Mouse (Mus musculus) stomach, embryonic 15.5 days (tissue): ENCODE results near the gene Mff. TPM values are rescaled to one million over a fixed set of nuclear protein-coding genes. Genes with fewer than 3 reads are reported as not detected.

Experiments used
- ATAC-seq: fragments of 200-750 bp; cut with Nextera tagmentation; 2 replicates; pipeline ENCODE4 v1.8.0; 2017; ENCODE audit warnings: low read depth, moderate number of reproducible peaks, moderate TSS enrichment; ENCODE audit not compliant: insufficient read depth, low FRiP score
- H3K27ac ChIP-seq: fragments of 300-500 bp; sonication (generic); 2 replicates; pipeline ENCODE4 v1.5.1; 2015; ENCODE audit warnings: mild to moderate bottlenecking, inconsistent platforms
- H3K27me3 ChIP-seq: fragments of 300-500 bp; sonication (generic); replicated peaks from 2 replicates; pipeline ENCODE4 v1.6.1; 2015; ENCODE audit warnings: inconsistent platforms
- H3K36me3 ChIP-seq: fragments of 300-500 bp; sonication (generic); 2 replicates; pipeline ENCODE4 v1.6.1; 2015; ENCODE audit warnings: inconsistent platforms
- H3K4me1 ChIP-seq: fragments of 300-500 bp; sonication (generic); 2 replicates; pipeline ENCODE4 v1.6.1; 2015; ENCODE audit warnings: inconsistent platforms
- H3K4me2 ChIP-seq: fragments of 300-500 bp; sonication (generic); 2 replicates; pipeline ENCODE4 v1.6.1; 2015; ENCODE audit warnings: mild to moderate bottlenecking, inconsistent platforms
- H3K4me3 ChIP-seq: fragments of 300-500 bp; sonication (generic); replicated peaks from 2 replicates; pipeline ENCODE4 v1.5.1; 2015; ENCODE audit warnings: inconsistent platforms
- H3K9ac ChIP-seq: fragments of 300-500 bp; sonication (generic); 2 replicates; pipeline ENCODE4 v1.6.1; 2015; ENCODE audit warnings: inconsistent platforms
- H3K9me3 ChIP-seq: fragments of 300-500 bp; sonication (generic); 2 replicates; pipeline ENCODE4 v1.6.1; 2016; ENCODE audit warnings: inconsistent platforms
- WGBS: fragments of 180-500 bp; shearing (Covaris S2); methylation state at CpG from one replicate; pipeline ENCODE4 v1.1.7; 2015; 5-methylcytosine and 5-hydroxymethylcytosine counted together
- polyA plus RNA-seq: library from polyadenylated mRNA; unstranded; fragments of >200 nt; fragmentation: Nextera tagmentation; extraction: Ambion mirVana; gene quantifications from 2 replicates; pipeline ENCODE4 v1.2.1, GENCODE M21; 2015

The Mff gene
- polyA plus RNA-seq, 1 experiment from 2014 or later: 175 TPM

GRCm38 (mm10) chr1:82772428-82772827 lies 47.7 kb downstream of the Mff start:
- Histone ChIP-seq H3K4me3 (no peak overlapping the region), H3K9ac (no peak overlapping the region), H3K4me2 (no peak overlapping the region), H3K27ac (no peak overlapping the region), H3K9me3 (no peaks in the 10 kb centered on the region), H3K4me1 (no peaks in the 10 kb centered on the region), H3K36me3 (no peaks in the 10 kb centered on the region), H3K27me3 (no peaks in the 10 kb centered on the region)
- WGBS: 81% methylated on average over 4 of the region's 4 CpGs
- ATAC-seq: peak; percentile 31; the same call in 1 of the 2 replicates

- ATAC-seq: no peak
- Histone ChIP-seq H3K27ac (no peak overlapping the region), H3K9me3 (no peaks in the 10 kb centered on the region), H3K9ac (no peak overlapping the region), H3K36me3 (no peaks in the 10 kb centered on the region), H3K27me3 (no peaks in the 10 kb centered on the region), H3K4me1 (no peaks in the 10 kb centered on the region), H3K4me3 (no peak overlapping the region), H3K4me2 (no peak overlapping the region)
- 71% methylated on average over 5 of the region's 5 CpGs for WGBS
Measured at GRCm38 (mm10) chr1:82773208-82773607, 48.5 kb downstream of the Mff start.

- Histone ChIP-seq H3K36me3 (no peaks in the 10 kb centered on the region), H3K4me1 (no peaks in the 10 kb centered on the region), H3K9me3 (no peaks in the 10 kb centered on the region), H3K4me3 (no peak overlapping the region), H3K4me2 (no peak overlapping the region), H3K27ac (no peak overlapping the region), H3K27me3 (no peaks in the 10 kb centered on the region), H3K9ac (no peak overlapping the region)
- WGBS: 92% methylated on average over 4 of the region's 4 CpGs
- no peak for ATAC-seq
Measured at GRCm38 (mm10) chr1:82775293-82775692, 50.6 kb downstream of the Mff start.

GRCm38 (mm10) chr1:82779388-82779966 lies 54.8 kb downstream of the Mff start:
- Histone ChIP-seq H3K27ac (no peak overlapping the region), H3K4me3 (no peak overlapping the region), H3K4me1 (no peaks in the 10 kb centered on the region), H3K4me2 (no peak overlapping the region), H3K9ac (no peak overlapping the region), H3K36me3 (no peaks in the 10 kb centered on the region), H3K9me3 (no peaks in the 10 kb centered on the region), H3K27me3 (no peaks in the 10 kb centered on the region)
- ATAC-seq: no peak
- WGBS: 77% methylated on average over 6 of the region's 6 CpGs

GRCm38 (mm10) chr1:82783559-82783958 lies 58.9 kb downstream of the Mff start:
- 74% methylated on average over 3 of the region's 3 CpGs for WGBS

GRCm38 (mm10) chr1:82785546-82785945 lies 60.9 kb downstream of the Mff start:
- H3K4me3 ChIP-seq: no peak overlapping the region
- no peaks in the 10 kb centered on the region for H3K27me3 ChIP-seq
- no peak overlapping the region for H3K9ac ChIP-seq
- H3K4me1 ChIP-seq: no peaks in the 10 kb centered on the region; the same call in 1 of the 2 replicates
- WGBS: 57% methylated on average over 6 of the region's 6 CpGs
- no peaks in the 10 kb centered on the region for H3K9me3 ChIP-seq
- ATAC-seq: no peak
- no peaks in the 10 kb centered on the region for H3K36me3 ChIP-seq
- H3K4me2 ChIP-seq: no peak overlapping the region
- H3K27ac ChIP-seq: no peak overlapping the region

More at GRCm38 (mm10) chr1:82783559-82783958, 58.9 kb downstream of the Mff start:
- H3K4me3 ChIP-seq: no peak overlapping the region
- no peak overlapping the region for H3K4me2 ChIP-seq
- H3K4me1 ChIP-seq: no peaks in the 10 kb centered on the region; the same call in 1 of the 2 replicates
- H3K9ac ChIP-seq: no peak overlapping the region
- no peak for ATAC-seq
- H3K27ac ChIP-seq: no peak overlapping the region
- no peaks in the 10 kb centered on the region for H3K36me3 ChIP-seq
- no peaks in the 10 kb centered on the region for H3K27me3 ChIP-seq
- H3K9me3 ChIP-seq: no peaks in the 10 kb centered on the region

- 1% methylated on average over 2 of the region's 2 CpGs for WGBS
- H3K36me3 ChIP-seq: no peaks in the 10 kb centered on the region
- H3K4me1 ChIP-seq: no peaks in the 10 kb centered on the region; the same call in 1 of the 2 replicates
- no peak overlapping the region for H3K4me3 ChIP-seq
- no peak overlapping the region for H3K9ac ChIP-seq
- H3K9me3 ChIP-seq: no peaks in the 10 kb centered on the region
- H3K27ac ChIP-seq: no peak overlapping the region
- ATAC-seq: peak; percentile 86
- H3K27me3 ChIP-seq: no peaks in the 10 kb centered on the region
- H3K4me2 ChIP-seq: no peak overlapping the region
Measured at GRCm38 (mm10) chr1:82787414-82787813, 62.7 kb downstream of the Mff start.

- Histone ChIP-seq H3K4me2 (no peak overlapping the region), H3K36me3 (no peaks in the 10 kb centered on the region), H3K27me3 (no peaks in the 10 kb centered on the region), H3K9me3 (no peaks in the 10 kb centered on the region), H3K27ac (no peak overlapping the region), H3K4me3 (no peak overlapping the region), H3K9ac (no peak overlapping the region), H3K4me1 (no peaks in the 10 kb centered on the region; the same call in 1 of the 2 replicates)
- WGBS: 64% methylated on average over 7 of the region's 7 CpGs
- ATAC-seq: no peak
Measured at GRCm38 (mm10) chr1:82788070-82788469, 63.4 kb downstream of the Mff start.

- Histone ChIP-seq H3K27ac (no peak overlapping the region), H3K27me3 (no peaks in the 10 kb centered on the region), H3K4me2 (no peak overlapping the region), H3K4me3 (no peak overlapping the region), H3K4me1 (no peaks in the 10 kb centered on the region; the same call in 1 of the 2 replicates), H3K9me3 (no peaks in the 10 kb centered on the region), H3K36me3 (no peaks in the 10 kb centered on the region), H3K9ac (no peak overlapping the region)
- ATAC-seq: no peak
- WGBS: 78% methylated on average over 11 of the region's 11 CpGs
Measured at GRCm38 (mm10) chr1:82791105-82791504, 66.4 kb downstream of the Mff start.

- Histone ChIP-seq H3K9ac (no peak overlapping the region), H3K4me3 (no peak overlapping the region), H3K36me3 (no peaks in the 10 kb centered on the region), H3K9me3 (no peaks in the 10 kb centered on the region), H3K4me2 (no peak overlapping the region), H3K27ac (no peak overlapping the region), H3K4me1 (no peaks in the 10 kb centered on the region; the same call in 1 of the 2 replicates), H3K27me3 (no peaks in the 10 kb centered on the region)
- WGBS: 88% methylated on average over 6 of the region's 6 CpGs
- no peak for ATAC-seq
Measured at GRCm38 (mm10) chr1:82792238-82792637, 67.5 kb downstream of the Mff start.

GRCm38 (mm10) chr1:82793110-82793509 lies 68.4 kb downstream of the Mff start:
- no peaks in the 10 kb centered on the region for H3K4me1 ChIP-seq
- no peak overlapping the region for H3K27ac ChIP-seq
- no peaks in the 10 kb centered on the region for H3K9me3 ChIP-seq
- no peaks in the 10 kb centered on the region for H3K27me3 ChIP-seq
- H3K36me3 ChIP-seq: no peaks in the 10 kb centered on the region
- 72% methylated on average over 3 of the region's 3 CpGs for WGBS
- H3K4me2 ChIP-seq: no peak overlapping the region
- H3K9ac ChIP-seq: no peak overlapping the region
- no peak for ATAC-seq
- H3K4me3 ChIP-seq: no peak overlapping the region

GRCm38 (mm10) chr1:82793986-82794385 lies 69.3 kb downstream of the Mff start:
- H3K4me1 ChIP-seq: no peaks in the 10 kb centered on the region
- H3K27ac ChIP-seq: no peak overlapping the region
- no peak overlapping the region for H3K4me3 ChIP-seq
- H3K4me2 ChIP-seq: no peak overlapping the region
- ATAC-seq: no peak
- H3K36me3 ChIP-seq: no peaks in the 10 kb centered on the region
- no peak overlapping the region for H3K9ac ChIP-seq
- no peaks in the 10 kb centered on the region for H3K9me3 ChIP-seq
- 70% methylated on average over 4 of the region's 4 CpGs for WGBS
- no peaks in the 10 kb centered on the region for H3K27me3 ChIP-seq

GRCm38 (mm10) chr1:82795211-82795610 lies 70.5 kb downstream of the Mff start:
- Histone ChIP-seq H3K4me1 (no peaks in the 10 kb centered on the region), H3K27me3 (no peaks in the 10 kb centered on the region), H3K4me3 (no peak overlapping the region), H3K4me2 (no peak overlapping the region), H3K27ac (no peak overlapping the region), H3K9me3 (no peaks in the 10 kb centered on the region), H3K9ac (no peak overlapping the region), H3K36me3 (no peaks in the 10 kb centered on the region)
- WGBS: 61% methylated on average over 2 of the region's 2 CpGs
- no peak for ATAC-seq
